Mouse (Mus musculus): ENCODE measurements around the gene Tmsb10. TPM values are rescaled to one million over a fixed set of nuclear protein-coding genes. Genes with fewer than 3 reads are reported as not detected.

The Tmsb10 gene
- total and polyA plus RNA-seq, 3 experiments: 31.7 to 91.3 TPM; not detected in 1

DNA sequence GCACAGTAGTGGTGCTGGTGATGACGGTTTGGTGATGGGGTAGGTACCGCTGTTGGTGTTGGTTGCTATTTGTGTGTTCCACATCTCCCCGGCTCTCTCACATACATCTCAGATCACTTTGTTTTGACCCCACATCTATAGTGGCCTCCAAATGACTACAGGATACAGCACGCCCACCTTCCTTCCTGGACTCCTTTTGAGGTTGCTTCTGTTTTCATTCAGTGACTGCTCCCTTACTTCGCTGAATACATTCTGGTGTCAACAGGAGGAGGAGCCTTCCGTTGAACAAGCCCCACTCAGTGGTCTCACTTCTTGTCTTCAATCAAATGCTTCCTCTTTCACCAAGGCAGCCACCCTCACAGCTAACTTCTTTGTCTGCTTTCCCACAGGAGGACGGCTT, 3.8 kb downstream of the Tmsb10 start:
- Histone ChIP-seq H3K79me2 (ENCODE audit: control insufficient read depth, insufficient read depth, low read length, poor library complexity) (0 out of 2 replicates have a peak, but pooled peaks cover 1% of the 10 kb centered on the region), H3K9ac (ENCODE audit: control insufficient read depth, low read depth, low read length, poor library complexity, severe bottlenecking) (no peak overlapping the region), H3K9me3 (replicated peaks; ENCODE audit: insufficient read depth, low read length) (no peaks in the 10 kb centered on the region), H3K4me1 (ENCODE audit: control insufficient read depth in 1 of 2, insufficient read depth in 2 of 2, low read length in 2 of 2) (no peaks in the 10 kb centered on the region), H3K27ac (ENCODE audit: control insufficient read depth, low read depth, low read length) (no peak overlapping the region), H3K4me3 (ENCODE audit: control insufficient read depth in 1 of 2, insufficient read depth in 1 of 2, low read depth in 2 of 2, low read length in 2 of 2) (no peak overlapping the region), H3K27me3 (ENCODE audit: control insufficient read depth in 1 of 2, insufficient read depth in 2 of 2, low read length in 2 of 2) (no peaks in the 10 kb centered on the region; a peak in 2 of 4 replicates), H3K36me3 (ENCODE audit: control insufficient read depth in 1 of 2, insufficient read depth in 2 of 2, low read length in 2 of 2) (no peaks in the 10 kb centered on the region)
- DNase-seq (ENCODE audit: low read depth, low spot score): no peak
- TF ChIP-seq TAL1 (IDR thresholded peaks at IDR 0.05; ENCODE audit: low read length): no peak
- TF ChIP-seq KAT2A (conservative IDR thresholded peaks at IDR 0.05; ENCODE audit: low read depth, low read length): no peak
- no peak for TF ChIP-seq NELFE (IDR thresholded peaks at IDR 0.05; ENCODE audit: low read depth, low read length)
- no peak for TF ChIP-seq ZMIZ1 (IDR thresholded peaks at IDR 0.05; ENCODE audit: low read depth, low read length)
- TF ChIP-seq E2F4 (IDR thresholded peaks at IDR 0.05; ENCODE audit: borderline replicate concordance, low read depth, low read length): no peak
- no peak for TF ChIP-seq RAD21 (IDR thresholded peaks at IDR 0.05; ENCODE audit: low read depth, low read length)
- TF ChIP-seq RCOR1 (IDR thresholded peaks at IDR 0.05; ENCODE audit: low read depth, low read length): no peak

GRCm38 (mm10) chr6:72952967-72953366, 5.6 kb downstream of the Tmsb10 start:
- Histone ChIP-seq H3K27ac (ENCODE audit: control insufficient read depth, low read depth, low read length) (no peak overlapping the region), H3K79me2 (ENCODE audit: control insufficient read depth, insufficient read depth, low read length, poor library complexity) (0 out of 2 replicates have a peak, but pooled peaks cover 1% of the 10 kb centered on the region), H3K9ac (ENCODE audit: control insufficient read depth, low read depth, low read length, poor library complexity, severe bottlenecking) (no peak overlapping the region), H3K4me1 (ENCODE audit: control insufficient read depth in 1 of 2, insufficient read depth in 2 of 2, low read length in 2 of 2) (no peaks in the 10 kb centered on the region), H3K36me3 (ENCODE audit: control insufficient read depth in 1 of 2, insufficient read depth in 2 of 2, low read length in 2 of 2) (no peaks in the 10 kb centered on the region), H3K9me3 (replicated peaks; ENCODE audit: insufficient read depth, low read length) (no peaks in the 10 kb centered on the region), H3K27me3 (ENCODE audit: control insufficient read depth in 1 of 2, insufficient read depth in 2 of 2, low read length in 2 of 2) (no peaks in the 10 kb centered on the region; a peak in 2 of 4 replicates), H3K4me3 (ENCODE audit: control insufficient read depth in 1 of 2, insufficient read depth in 1 of 2, low read depth in 2 of 2, low read length in 2 of 2) (no peak overlapping the region)
- no peak for DNase-seq (ENCODE audit: low read depth, low spot score)
- TF ChIP-seq HCFC1 (IDR thresholded peaks at IDR 0.05; ENCODE audit: low read depth, low read length) (no peak), ZMIZ1 (IDR thresholded peaks at IDR 0.05; ENCODE audit: low read depth, low read length) (no peak), USF1 (IDR thresholded peaks at IDR 0.05; ENCODE audit: low read depth, low read length) (no peak), NRF1 (IDR thresholded peaks at IDR 0.05; ENCODE audit: insufficient read depth, low read depth, low read length, poor library complexity, severe bottlenecking) (no peak), POLR2AphosphoS2 (IDR thresholded peaks at IDR 0.05; ENCODE audit: low read length) (no peak), E2F4 (IDR thresholded peaks at IDR 0.05; ENCODE audit: borderline replicate concordance, low read depth, low read length) (no peak), UBTF (IDR thresholded peaks at IDR 0.05; ENCODE audit: borderline replicate concordance, insufficient read depth, low read depth, low read length) (no peak), ZKSCAN1 (IDR thresholded peaks at IDR 0.05; ENCODE audit: low read depth, low read length) (no peak), CTCF (IDR thresholded peaks at IDR 0.05 in 2 of 3, conservative IDR thresholded peaks at IDR 0.05 in 1 of 3; ENCODE audit: control insufficient read depth in 1 of 3, insufficient read depth in 1 of 3, low read depth in 2 of 3, low read length in 3 of 3, poor library complexity in 1 of 3, severe bottlenecking in 1 of 3) (no peak), ELF1 (IDR thresholded peaks at IDR 0.05; ENCODE audit: low read depth, low read length) (no peak), SMC3 (IDR thresholded peaks at IDR 0.05; ENCODE audit: low read depth, low read length) (no peak), ZNF384 (IDR thresholded peaks at IDR 0.05; ENCODE audit: low read depth, low read length) (no peak), NELFE (IDR thresholded peaks at IDR 0.05; ENCODE audit: low read depth, low read length) (no peak), MAX (IDR thresholded peaks at IDR 0.05; ENCODE audit: low read length) (no peak), EP300 (IDR thresholded peaks at IDR 0.05; ENCODE audit: low read depth in 1 of 2, low read length in 2 of 2) (no peak), SIN3A (IDR thresholded peaks at IDR 0.05; ENCODE audit: low read length) (no peak), RAD21 (IDR thresholded peaks at IDR 0.05; ENCODE audit: low read depth, low read length) (no peak), KAT2A (conservative IDR thresholded peaks at IDR 0.05; ENCODE audit: low read depth, low read length) (no peak)
